Mouse (Mus musculus) limb, embryonic 13.5 days (tissue): ENCODE data around the gene Knstrn. TPM values are rescaled to one million over a fixed set of nuclear protein-coding genes. Genes with fewer than 3 reads are reported as not detected.

ENCODE experiments used
- ATAC-seq: fragments of 200-750 bp; cut with Nextera tagmentation; 2 replicates; pipeline ENCODE4 v1.8.0; 2017; ENCODE audit warnings: low read depth, moderate number of reproducible peaks, moderate TSS enrichment; ENCODE audit not compliant: low FRiP score
- H3K27ac ChIP-seq: fragments of 300-500 bp; sonication (generic); 2 replicates; pipeline ENCODE4 v1.5.1; 2015; ENCODE audit warnings: inconsistent platforms, mild to moderate bottlenecking, moderate library complexity
- H3K27me3 ChIP-seq: fragments of 300-500 bp; sonication (generic); 2 replicates; pipeline ENCODE4 v1.6.1; 2015; ENCODE audit warnings: mild to moderate bottlenecking, inconsistent platforms
- H3K36me3 ChIP-seq: fragments of 300-500 bp; sonication (generic); 2 replicates; pipeline ENCODE4 v1.6.1; 2015; ENCODE audit warnings: inconsistent platforms, mild to moderate bottlenecking, moderate library complexity
- H3K4me1 ChIP-seq: fragments of 300-500 bp; sonication (generic); 2 replicates; pipeline ENCODE4 v1.6.1; 2015; ENCODE audit warnings: inconsistent platforms
- H3K4me2 ChIP-seq: fragments of 300-500 bp; sonication (generic); replicated peaks from 2 replicates; pipeline ENCODE4 v1.6.1; 2015; ENCODE audit warnings: inconsistent platforms, mild to moderate bottlenecking, moderate library complexity
- H3K4me3 ChIP-seq: fragments of 300-500 bp; sonication (generic); 2 replicates; pipeline ENCODE4 v1.5.1; 2015; ENCODE audit warnings: moderate library complexity, mild to moderate bottlenecking, inconsistent platforms
- H3K9ac ChIP-seq: fragments of 300-500 bp; sonication (generic); 2 replicates; pipeline ENCODE4 v1.6.1; 2015; ENCODE audit warnings: mild to moderate bottlenecking, inconsistent platforms
- H3K9me3 ChIP-seq: fragments of 300-500 bp; sonication (generic); 2 replicates; pipeline ENCODE4 v1.6.1; 2016; ENCODE audit warnings: inconsistent platforms
- WGBS: fragments of 180-500 bp; shearing (Covaris S2); methylation state at CpG from one replicate; pipeline ENCODE4 v1.1.7; 2015; 5-methylcytosine and 5-hydroxymethylcytosine counted together
- polyA plus RNA-seq: library from polyadenylated mRNA; unstranded; fragments of >200 nt; fragmentation: Nextera tagmentation; extraction: Ambion mirVana; gene quantifications from 2 replicates; pipeline ENCODE4 v1.2.1, GENCODE M21; 2015

The Knstrn gene
- polyA plus RNA-seq, 1 experiment from 2014 or later = 106 TPM

- ATAC-seq = no peak
- Histone ChIP-seq H3K9ac (no peak overlapping the region), H3K4me3 (no peak overlapping the region), H3K9me3 (no peaks in the 10 kb centered on the region), H3K27me3 (no peaks in the 10 kb centered on the region), H3K27ac (no peak overlapping the region), H3K4me2 (no peak overlapping the region), H3K36me3 (peaks cover 58% of the 10 kb centered on the region), H3K4me1 (no peaks in the 10 kb centered on the region)
- WGBS = 85% methylated on average over 6 of the region's 6 CpGs
Measured at GRCm38 (mm10) chr2:118835115-118835514, 21.3 kb downstream of the Knstrn start.

DNA sequence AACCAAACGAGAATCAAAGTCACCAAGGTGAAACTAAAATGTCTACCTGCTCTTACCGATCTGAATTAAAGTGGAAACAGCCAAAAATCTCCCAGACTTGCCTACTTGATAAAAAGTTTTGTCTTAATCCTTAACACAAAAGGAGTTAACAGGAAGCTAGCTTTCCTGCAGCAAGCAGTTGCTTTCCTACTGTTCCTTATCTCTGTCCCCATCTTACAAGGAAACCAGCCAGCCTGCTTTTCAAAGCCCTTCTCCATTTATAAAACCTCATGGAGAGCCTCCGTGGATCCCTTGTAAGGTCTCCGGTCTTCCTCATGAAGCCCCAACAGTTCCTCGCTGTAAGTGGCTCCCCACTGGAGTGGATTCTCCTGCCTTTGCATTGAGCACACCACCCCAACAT is 24.5 kb downstream of the Knstrn start:
- peaks cover 29% of the 10 kb centered on the region for H3K36me3 ChIP-seq
- H3K9me3 ChIP-seq = no peaks in the 10 kb centered on the region
- no peak overlapping the region for H3K27ac ChIP-seq
- H3K4me3 ChIP-seq = no peak overlapping the region
- no peak overlapping the region for H3K4me2 ChIP-seq
- 0 out of 2 replicates have a peak, but pooled peaks cover 3% of the 10 kb centered on the region for H3K4me1 ChIP-seq
- WGBS = 52% methylated on average over 5 of the region's 5 CpGs
- no peak for ATAC-seq
- H3K9ac ChIP-seq = no peak overlapping the region
- H3K27me3 ChIP-seq = no peaks in the 10 kb centered on the region

GRCm38 (mm10) chr2:118841186-118841585 is 27.4 kb downstream of the Knstrn start:
- H3K9me3 ChIP-seq = peaks cover 6% of the 10 kb centered on the region; the same call in 1 of the 2 replicates
- H3K4me2 ChIP-seq = no peak overlapping the region
- no peaks in the 10 kb centered on the region for H3K27me3 ChIP-seq
- WGBS = 57% methylated on average over 5 of the region's 5 CpGs
- peaks cover 1% of the 10 kb centered on the region; the same call in 1 of the 2 replicates for H3K36me3 ChIP-seq
- 0 out of 2 replicates have a peak, but pooled peaks cover 3% of the 10 kb centered on the region for H3K4me1 ChIP-seq
- H3K9ac ChIP-seq = no peak overlapping the region
- H3K4me3 ChIP-seq = no peak overlapping the region
- no peak overlapping the region for H3K27ac ChIP-seq
- no peak for ATAC-seq

DNA sequence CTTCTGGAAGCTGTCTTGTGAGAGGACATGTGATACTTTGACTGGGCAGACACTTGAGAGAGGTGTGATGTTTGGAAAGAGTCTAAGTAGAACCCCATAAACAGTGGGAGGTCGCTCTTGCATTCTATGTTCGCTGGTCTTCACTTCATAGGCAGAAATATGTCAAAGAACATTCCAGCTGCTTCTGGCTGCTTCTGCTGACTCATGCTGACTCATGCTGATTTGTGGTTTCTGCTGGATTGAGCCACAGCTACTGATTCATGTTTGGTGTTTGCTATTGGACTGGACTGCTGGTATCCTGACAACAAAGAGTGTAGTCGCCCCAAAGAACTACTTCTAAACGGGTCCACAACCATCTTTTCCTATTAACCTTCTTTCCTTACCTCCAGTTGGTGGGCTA is 28.0 kb downstream of the Knstrn start:
- Histone ChIP-seq H3K27me3 (no peaks in the 10 kb centered on the region), H3K36me3 (no peaks in the 10 kb centered on the region), H3K4me1 (0 out of 2 replicates have a peak, but pooled peaks cover 3% of the 10 kb centered on the region), H3K9ac (no peak overlapping the region), H3K4me3 (no peak overlapping the region), H3K9me3 (peaks cover 6% of the 10 kb centered on the region; the same call in 1 of the 2 replicates), H3K27ac (no peak overlapping the region), H3K4me2 (no peak overlapping the region)
- ATAC-seq = no peak
- 86% methylated on average over 4 of the region's 4 CpGs for WGBS

GRCm38 (mm10) chr2:118844427-118844826 is 30.6 kb downstream of the Knstrn start:
- no peak overlapping the region for H3K9ac ChIP-seq
- no peak overlapping the region for H3K4me3 ChIP-seq
- H3K27me3 ChIP-seq = no peaks in the 10 kb centered on the region
- WGBS = 71% methylated on average over 3 of the region's 3 CpGs
- H3K9me3 ChIP-seq = peaks cover 6% of the 10 kb centered on the region; the same call in 1 of the 2 replicates
- H3K4me1 ChIP-seq = 0 out of 2 replicates have a peak, but pooled peaks cover 3% of the 10 kb centered on the region
- H3K27ac ChIP-seq = no peak overlapping the region
- ATAC-seq = no peak
- H3K36me3 ChIP-seq = no peaks in the 10 kb centered on the region
- H3K4me2 ChIP-seq = no peak overlapping the region

DNA sequence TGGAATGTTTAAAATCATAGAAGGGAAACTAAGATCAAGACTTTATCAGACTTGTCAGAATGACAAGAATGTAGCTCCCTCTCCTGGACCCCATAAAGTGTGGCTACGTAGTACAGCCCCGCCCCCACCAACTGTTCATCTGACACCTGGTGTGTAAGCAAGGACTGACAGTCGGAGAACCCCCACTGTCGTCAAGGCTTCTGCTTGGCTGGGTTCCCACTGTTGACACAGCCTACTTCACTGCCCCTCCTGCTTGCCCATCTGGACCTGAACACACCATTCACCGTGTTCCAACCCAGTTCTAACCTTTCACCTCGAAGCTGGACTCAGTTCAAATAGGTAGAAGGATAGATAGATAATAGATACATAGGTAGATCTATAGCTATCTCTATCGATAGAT is 32.4 kb downstream of the Knstrn start:
- no peak for ATAC-seq
- H3K4me2 ChIP-seq = no peak overlapping the region
- H3K36me3 ChIP-seq = no peaks in the 10 kb centered on the region
- no peaks in the 10 kb centered on the region for H3K27me3 ChIP-seq
- no peak overlapping the region for H3K4me3 ChIP-seq
- H3K4me1 ChIP-seq = 0 out of 2 replicates have a peak, but pooled peaks cover 1% of the 10 kb centered on the region
- no peak overlapping the region for H3K9ac ChIP-seq
- peaks cover 6% of the 10 kb centered on the region; the same call in 1 of the 2 replicates for H3K9me3 ChIP-seq
- H3K27ac ChIP-seq = no peak overlapping the region
- WGBS = 48% methylated on average over 7 of the region's 7 CpGs

DNA sequence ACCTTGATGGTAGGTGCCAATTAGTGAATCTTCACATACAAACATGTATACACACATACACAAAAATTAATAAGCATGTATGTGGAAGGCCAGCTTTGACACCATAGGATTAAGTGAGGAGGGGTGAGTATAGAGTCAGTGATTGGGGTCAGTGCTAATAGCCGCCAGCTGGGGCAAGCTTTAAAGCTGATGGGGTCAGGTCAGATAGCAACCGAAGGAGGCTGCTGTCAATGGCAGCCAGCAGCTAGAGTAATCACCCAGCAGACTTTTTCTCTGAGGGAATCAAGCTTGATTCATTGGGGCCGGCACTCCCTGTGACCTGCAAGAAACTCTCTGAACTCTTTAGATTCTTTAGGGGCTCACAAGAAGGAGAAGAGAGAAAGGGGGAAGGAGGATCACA is 38.0 kb downstream of the Knstrn start:
- H3K27me3 ChIP-seq = no peaks in the 10 kb centered on the region
- no peak overlapping the region for H3K9ac ChIP-seq
- H3K36me3 ChIP-seq = no peaks in the 10 kb centered on the region
- 10% methylated on average over 3 of the region's 3 CpGs for WGBS
- ATAC-seq = no peak
- H3K4me1 ChIP-seq = no peaks in the 10 kb centered on the region
- no peaks in the 10 kb centered on the region for H3K9me3 ChIP-seq
- no peak overlapping the region for H3K27ac ChIP-seq
- H3K4me2 ChIP-seq = no peak overlapping the region
- H3K4me3 ChIP-seq = no peak overlapping the region

GRCm38 (mm10) chr2:118861454-118862339 is 47.9 kb downstream of the Knstrn start, which contains the start of gene Ivd:
Ivd (plus strand) TSS chr2:118861954.
- no peaks in the 10 kb centered on the region; the same call in 1 of the 2 replicates for H3K9me3 ChIP-seq
- H3K36me3 ChIP-seq = peaks cover 11% of the 10 kb centered on the region
- peaks cover 20% of the 10 kb centered on the region for H3K4me1 ChIP-seq
- WGBS = under 1% methylated on average over 34 of the region's 34 CpGs
- H3K27ac ChIP-seq = peak within 1 kb of the TSS; percentile 63
- peak; percentile 100 for ATAC-seq
- H3K9ac ChIP-seq = peak within 1 kb of the TSS; percentile 82
- no peaks in the 10 kb centered on the region for H3K27me3 ChIP-seq
- H3K4me3 ChIP-seq = peak within 1 kb of the TSS; percentile 67
- H3K4me2 ChIP-seq = peak within 1 kb of the TSS; percentile 79

- Histone ChIP-seq H3K36me3 (peaks cover 11% of the 10 kb centered on the region), H3K27ac (peak overlapping the region; percentile 63; the same call in 1 of the 2 replicates), H3K4me3 (peak overlapping the region; percentile 67), H3K4me2 (peak overlapping the region; percentile 79), H3K4me1 (peaks cover 20% of the 10 kb centered on the region), H3K9ac (peak overlapping the region; percentile 82), H3K9me3 (no peaks in the 10 kb centered on the region; the same call in 1 of the 2 replicates), H3K27me3 (no peaks in the 10 kb centered on the region)
- 21% methylated on average over 3 of the region's 3 CpGs for WGBS
- no peak for ATAC-seq
Measured at GRCm38 (mm10) chr2:118862340-118862675, 48.5 kb downstream of the Knstrn start.

DNA sequence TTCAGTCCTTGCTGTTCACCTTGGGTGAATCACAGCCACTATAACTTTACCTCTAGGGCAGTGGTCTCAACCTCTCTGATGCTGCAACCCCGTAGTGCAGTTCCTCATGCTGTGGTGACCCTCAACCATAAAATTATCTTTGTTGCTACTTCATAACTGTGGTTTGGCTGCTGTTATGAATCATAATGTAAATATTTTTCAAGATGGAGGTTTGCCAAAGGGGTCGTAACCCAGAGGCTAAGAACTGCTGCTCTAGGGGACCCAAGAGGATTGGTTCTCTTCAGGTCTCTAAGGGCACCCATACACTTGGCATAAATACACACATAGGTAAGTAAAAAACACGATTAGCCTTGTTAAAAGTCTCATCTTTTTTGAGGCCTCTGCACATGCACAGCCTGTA is 56.8 kb downstream of the Knstrn start:
- ATAC-seq = no peak
- no peak overlapping the region for H3K27ac ChIP-seq
- peaks cover 73% of the 10 kb centered on the region for H3K36me3 ChIP-seq
- H3K9me3 ChIP-seq = no peaks in the 10 kb centered on the region; the same call in 1 of the 2 replicates
- no peaks in the 10 kb centered on the region for H3K27me3 ChIP-seq
- no peak overlapping the region for H3K4me2 ChIP-seq
- H3K9ac ChIP-seq = no peak overlapping the region
- H3K4me1 ChIP-seq = 0 out of 2 replicates have a peak, but pooled peaks cover 3% of the 10 kb centered on the region
- H3K4me3 ChIP-seq = no peak overlapping the region
- WGBS = 87% methylated on average over 3 of the region's 3 CpGs

GRCm38 (mm10) chr2:118871032-118871431 is 57.2 kb downstream of the Knstrn start:
- Histone ChIP-seq H3K4me3 (no peak overlapping the region), H3K27me3 (no peaks in the 10 kb centered on the region), H3K9me3 (no peaks in the 10 kb centered on the region; the same call in 1 of the 2 replicates), H3K9ac (no peak overlapping the region), H3K27ac (no peak overlapping the region), H3K4me2 (no peak overlapping the region), H3K4me1 (0 out of 2 replicates have a peak, but pooled peaks cover 3% of the 10 kb centered on the region), H3K36me3 (peaks cover 73% of the 10 kb centered on the region)
- ATAC-seq = no peak
- WGBS = 79% methylated on average over 1 of the region's 1 CpGs

- Histone ChIP-seq H3K36me3 (peaks cover 87% of the 10 kb centered on the region), H3K27me3 (no peaks in the 10 kb centered on the region), H3K4me1 (0 out of 2 replicates have a peak, but pooled peaks cover 3% of the 10 kb centered on the region), H3K4me3 (no peak overlapping the region), H3K4me2 (no peak overlapping the region), H3K9me3 (no peaks in the 10 kb centered on the region), H3K27ac (no peak overlapping the region), H3K9ac (no peak overlapping the region)
- WGBS = 94% methylated on average over 5 of the region's 5 CpGs
- ATAC-seq = no peak
Measured at GRCm38 (mm10) chr2:118873018-118873417, 59.2 kb downstream of the Knstrn start.
